25 mouse cellular contexts compared by ENCODE assay signal in the genomic region with DNA sequence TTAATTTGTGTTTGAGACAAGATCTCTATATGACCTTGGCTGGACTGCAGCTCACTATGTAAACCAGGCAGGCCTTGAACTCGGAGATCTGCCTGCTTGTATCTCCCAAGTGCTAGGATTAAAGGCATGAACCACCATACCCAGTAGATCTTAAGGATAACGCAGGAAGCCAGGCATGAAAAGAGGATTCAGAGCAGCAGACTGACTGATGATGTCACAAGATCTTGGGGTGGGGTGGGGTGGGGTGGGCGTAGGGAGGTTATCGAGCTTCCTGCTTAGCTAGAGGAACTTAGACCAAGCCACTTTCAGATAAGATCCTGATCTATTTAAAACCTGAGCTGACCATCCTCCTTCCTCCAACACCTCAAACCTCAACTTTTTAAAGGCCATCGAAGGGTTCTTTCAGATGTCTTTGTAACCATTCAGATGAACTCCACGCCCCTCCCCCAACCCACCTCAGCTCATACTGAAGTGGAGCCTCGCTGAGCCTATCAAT.
DNase-seq lines count a peak whose midpoint lies in the region; ATAC-seq and TF ChIP-seq lines count a peak whose summit lies in the region.
"Had no signal": no experiment of that assay in that cellular context is flagged by ENCODE, and none has a peak within 500 bp of the region (broad histone marks: within the 10 kb centered on the region; RNA-seq: fewer than 3 reads in every experiment).

No protein-coding gene starts in this region.

- no peak overlapping the region for H3K4me2 ChIP-seq in intestine, embryonic 14.5 days (ENCODE audit: low read length)
- no peak overlapping the region for H3K4me2 ChIP-seq in intestine, postnatal 0 days (replicated peaks; ENCODE audit: low read depth)
- H3K4me2 ChIP-seq: heart, embryonic 13.5 days; hindbrain, embryonic 12.5 days had no signal

- H3K36me3 ChIP-seq in intestine, embryonic 14.5 days (ENCODE audit: control insufficient read depth, insufficient read depth, low read length), result no peaks in the 10 kb centered on the region
- H3K36me3 ChIP-seq in intestine, postnatal 0 days (ENCODE audit: control insufficient read depth, insufficient read depth), result no peaks in the 10 kb centered on the region
- H3K36me3 ChIP-seq: embryonic facial prominence, embryonic 10.5 days; forebrain, embryonic 10.5 days; heart, embryonic 13.5 days; hindbrain, embryonic 12.5 days had no signal

- no peak for DNase-seq in intestine, embryonic 14.5 days (ENCODE audit: low spot score)
- DNase-seq in retina, postnatal 1 day, result peak; percentile 7
- DNase-seq in retina, embryonic 14.5 days (ENCODE audit: low spot score), result no peak
- no peak for DNase-seq in layer of hippocampus, adult 8-10 months (ENCODE audit: low spot score in 2 of 2)
- DNase-seq in layer of hippocampus, postnatal 36 days, result no peak
- DNase-seq: adrenal gland, adult 8-10 months; adrenal gland, postnatal 36 days; cerebellum, adult 8-10 months; cerebellum, postnatal 14 days; gastrocnemius, adult 2 months; gastrocnemius, postnatal 25 days; heart, adult 18-20 months; heart, postnatal 36 days had no signal

- H3K4me1 ChIP-seq in intestine, embryonic 14.5 days (replicated peaks; ENCODE audit: control insufficient read depth, insufficient read depth, low read length), result peaks cover 17% of the 10 kb centered on the region
- H3K4me1 ChIP-seq in intestine, postnatal 0 days (replicated peaks; ENCODE audit: control insufficient read depth, insufficient read depth, low read length), result no peaks in the 10 kb centered on the region

- 0 out of 2 replicates have a peak, but pooled peaks have one; percentile 14 for ATAC-seq in intestine, embryonic 14.5 days (replicated peaks; ENCODE audit: low FRiP score, low TSS enrichment, low read depth)
- no peak for ATAC-seq in intestine, postnatal 0 days
- ATAC-seq in common myeloid progenitor, adult 5-6 weeks (replicated peaks; ENCODE audit: low read depth, poor library complexity, severe bottlenecking), result peak; percentile 66
- ATAC-seq in megakaryocyte progenitor cell, adult 5-6 weeks (replicated peaks; ENCODE audit: poor library complexity), result peak; percentile 61
- ATAC-seq: forebrain, embryonic 14.5 days; hindbrain, embryonic 16.5 days; inflammation-experienced regulatory T-cells, adult 6 months; Patski had no signal

- no peak for TF ChIP-seq CTCF in intestine, postnatal 0 days (IDR thresholded peaks at IDR 0.05; ENCODE audit: low read depth)

- no peak overlapping the region for H3K27ac ChIP-seq in intestine, embryonic 14.5 days (ENCODE audit: low read depth)
- H3K27ac ChIP-seq in intestine, postnatal 0 days (ENCODE audit: low read depth, low read length), result no peak overlapping the region
- H3K27ac ChIP-seq: embryonic facial prominence, embryonic 10.5 days; forebrain, embryonic 10.5 days; gastrocnemius, adult 2 months; heart, embryonic 13.5 days; hindbrain, embryonic 12.5 days had no signal

- no peak overlapping the region for H3K9ac ChIP-seq in intestine, embryonic 14.5 days (ENCODE audit: low read length)
- no peak overlapping the region for H3K9ac ChIP-seq in intestine, postnatal 0 days (ENCODE audit: low read depth, low read length)
- H3K9ac ChIP-seq: heart, embryonic 13.5 days; hindbrain, embryonic 12.5 days had no signal

- H3K9me3 ChIP-seq in intestine, embryonic 14.5 days (ENCODE audit: control insufficient read depth, low read length), result no peaks in the 10 kb centered on the region
- no peaks in the 10 kb centered on the region for H3K9me3 ChIP-seq in intestine, postnatal 0 days (ENCODE audit: control insufficient read depth)
- H3K9me3 ChIP-seq: embryonic facial prominence, embryonic 10.5 days; forebrain, embryonic 10.5 days; heart, embryonic 13.5 days; hindbrain, embryonic 12.5 days had no signal

- H3K27me3 ChIP-seq in intestine, embryonic 14.5 days (replicated peaks; ENCODE audit: control insufficient read depth, insufficient read depth, low read length), result no peaks in the 10 kb centered on the region
- peaks cover 19% of the 10 kb centered on the region; the same call in 1 of the 2 replicates for H3K27me3 ChIP-seq in intestine, postnatal 0 days (replicated peaks; ENCODE audit: control insufficient read depth, insufficient read depth, low read length)
- H3K27me3 ChIP-seq: CH12.LX; heart, embryonic 13.5 days; Patski had no signal

- 39% methylated on average over 7 of the region's 7 CpGs for WGBS in intestine, embryonic 14.5 days
- 45% methylated on average over 7 of the region's 7 CpGs for WGBS in intestine, postnatal 0 days

- H3K4me3 ChIP-seq in intestine, embryonic 14.5 days (ENCODE audit: low read depth, low read length), result no peak overlapping the region
- H3K4me3 ChIP-seq in intestine, postnatal 0 days (ENCODE audit: low read depth, low read length), result no peak overlapping the region
- H3K4me3 ChIP-seq: embryonic facial prominence, embryonic 10.5 days; forebrain, embryonic 10.5 days; gastrocnemius, adult 2 months; heart, embryonic 13.5 days; hindbrain, embryonic 12.5 days had no signal
